Mouse (Mus musculus) G1E (cell line): ENCODE measurements around the gene Ear14.

Source experiments
- CTCF ChIP-seq: IDR thresholded peaks from 2 replicates; pipeline ENCODE4 v1.5.1; 2012; ENCODE audit warnings: low read depth, low read length, inconsistent platforms, mixed read lengths
- GATA1 ChIP-seq: IDR thresholded peaks from 2 replicates; pipeline ENCODE4 v1.6.1; 2012; ENCODE audit warnings: borderline replicate concordance, low read length, inconsistent platforms, mixed read lengths
- GATA2 ChIP-seq: IDR thresholded peaks from 2 replicates; pipeline ENCODE4 v1.6.1; 2012; ENCODE audit warnings: low read depth, low read length, inconsistent platforms, borderline replicate concordance
- POLR2AphosphoS5 ChIP-seq: IDR thresholded peaks from 2 replicates; pipeline ENCODE4 v1.6.1; 2012; ENCODE audit warnings: low read depth, low read length, inconsistent platforms; ENCODE audit not compliant: insufficient replicate concordance
- TAL1 ChIP-seq: conservative IDR thresholded peaks from 2 replicates; pipeline ENCODE4 v1.6.1; 2012; ENCODE audit warnings: low read depth, low read length, inconsistent platforms, mixed read lengths

GRCm38 (mm10) chr14:51195681-51196080, 7.5 kb upstream of the Ear14 start:
- TF ChIP-seq CTCF (no peak), POLR2AphosphoS5 (no peak), GATA1 (no peak), TAL1 (no peak), GATA2 (no peak)
